Mouse (Mus musculus): ENCODE measurements around the gene Rab31. TPM values are rescaled to one million over a fixed set of nuclear protein-coding genes. Genes with fewer than 3 reads are reported as not detected.

Gene Rab31
- polyA plus RNA-seq, 1 experiment = 32.1 TPM

GRCm38 (mm10) chr17:65650598-65650997 lies 122.0 kb downstream of the Rab31 start:
- no peak overlapping the region for H3K4me3 ChIP-seq (ENCODE audit: control insufficient read depth, low read depth, low read length)
- TF ChIP-seq CTCF (IDR thresholded peaks at IDR 0.05; ENCODE audit: control insufficient read depth, insufficient read depth, insufficient replicate concordance, low read depth, low read length) (no peak), POLR2A (IDR thresholded peaks at IDR 0.05; ENCODE audit: control insufficient read depth, low read depth, low read length) (no peak)
- H3K4me1 ChIP-seq (ENCODE audit: control insufficient read depth, insufficient read depth, low read length) = peaks cover 10% of the 10 kb centered on the region
- peak overlapping the region; percentile 32; the same call in 1 of the 2 replicates for H3K27ac ChIP-seq (ENCODE audit: control insufficient read depth, insufficient read depth, low read depth, low read length)
- H3K36me3 ChIP-seq (ENCODE audit: control insufficient read depth, insufficient read depth, low read length) = no peaks in the 10 kb centered on the region
- no peaks in the 10 kb centered on the region for H3K27me3 ChIP-seq (ENCODE audit: control insufficient read depth, insufficient read depth, low read length)

DNA sequence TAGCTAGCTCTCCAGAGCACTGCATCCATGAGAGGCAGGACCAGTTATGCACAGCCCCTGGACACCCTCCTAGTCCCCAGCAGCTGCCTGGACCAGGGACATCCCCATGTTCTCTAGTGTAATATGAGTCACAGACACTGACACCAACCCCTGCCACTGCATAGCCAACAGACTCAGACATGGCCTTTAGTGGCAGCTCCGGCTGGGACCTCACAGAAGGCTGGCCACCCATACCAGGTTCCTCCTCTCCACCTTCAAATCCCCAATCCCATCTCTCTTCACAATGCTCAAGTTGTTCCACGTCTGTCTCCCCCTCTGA lies 123.4 kb downstream of the Rab31 start:
- H3K36me3 ChIP-seq (ENCODE audit: control insufficient read depth, insufficient read depth, low read length) = no peaks in the 10 kb centered on the region
- H3K27ac ChIP-seq (ENCODE audit: control insufficient read depth, insufficient read depth, low read depth, low read length) = peak overlapping the region; percentile 50
- peaks cover 10% of the 10 kb centered on the region for H3K4me1 ChIP-seq (ENCODE audit: control insufficient read depth, insufficient read depth, low read length)
- no peaks in the 10 kb centered on the region for H3K27me3 ChIP-seq (ENCODE audit: control insufficient read depth, insufficient read depth, low read length)
- TF ChIP-seq POLR2A (IDR thresholded peaks at IDR 0.05; ENCODE audit: control insufficient read depth, low read depth, low read length) (no peak), CTCF (IDR thresholded peaks at IDR 0.05; ENCODE audit: control insufficient read depth, insufficient read depth, insufficient replicate concordance, low read depth, low read length) (no peak)
- H3K4me3 ChIP-seq (ENCODE audit: control insufficient read depth, low read depth, low read length) = peak overlapping the region; percentile 42

- H3K36me3 ChIP-seq (ENCODE audit: control insufficient read depth, insufficient read depth, low read length) = no peaks in the 10 kb centered on the region
- H3K27me3 ChIP-seq (ENCODE audit: control insufficient read depth, insufficient read depth, low read length) = no peaks in the 10 kb centered on the region
- peak overlapping the region; percentile 50 for H3K27ac ChIP-seq (ENCODE audit: control insufficient read depth, insufficient read depth, low read depth, low read length)
- peaks cover 10% of the 10 kb centered on the region for H3K4me1 ChIP-seq (ENCODE audit: control insufficient read depth, insufficient read depth, low read length)
- no peak for TF ChIP-seq CTCF (IDR thresholded peaks at IDR 0.05; ENCODE audit: control insufficient read depth, insufficient read depth, insufficient replicate concordance, low read depth, low read length)
- no peak; the same call in 1 of the 2 replicates for TF ChIP-seq POLR2A (IDR thresholded peaks at IDR 0.05; ENCODE audit: control insufficient read depth, low read depth, low read length)
- H3K4me3 ChIP-seq (ENCODE audit: control insufficient read depth, low read depth, low read length) = peak overlapping the region; percentile 42; the same call in 1 of the 2 replicates
Measured at GRCm38 (mm10) chr17:65648371-65649174, 124.0 kb downstream of the Rab31 start.

GRCm38 (mm10) chr17:65647961-65648360 lies 124.6 kb downstream of the Rab31 start:
- Histone ChIP-seq H3K27ac (ENCODE audit: control insufficient read depth, insufficient read depth, low read depth, low read length) (peak overlapping the region; percentile 50), H3K4me1 (ENCODE audit: control insufficient read depth, insufficient read depth, low read length) (peaks cover 10% of the 10 kb centered on the region), H3K36me3 (ENCODE audit: control insufficient read depth, insufficient read depth, low read length) (no peaks in the 10 kb centered on the region), H3K27me3 (ENCODE audit: control insufficient read depth, insufficient read depth, low read length) (no peaks in the 10 kb centered on the region), H3K4me3 (ENCODE audit: control insufficient read depth, low read depth, low read length) (no peak overlapping the region)
- TF ChIP-seq POLR2A (IDR thresholded peaks at IDR 0.05; ENCODE audit: control insufficient read depth, low read depth, low read length) (no peak), CTCF (IDR thresholded peaks at IDR 0.05; ENCODE audit: control insufficient read depth, insufficient read depth, insufficient replicate concordance, low read depth, low read length) (no peak)

GRCm38 (mm10) chr17:65647226-65647625 lies 125.3 kb downstream of the Rab31 start:
- H3K4me1 ChIP-seq (ENCODE audit: control insufficient read depth, insufficient read depth, low read length) = peaks cover 10% of the 10 kb centered on the region
- H3K36me3 ChIP-seq (ENCODE audit: control insufficient read depth, insufficient read depth, low read length) = no peaks in the 10 kb centered on the region
- H3K27ac ChIP-seq (ENCODE audit: control insufficient read depth, insufficient read depth, low read depth, low read length) = peak overlapping the region; percentile 64
- peak overlapping the region; percentile 3; the same call in 1 of the 2 replicates for H3K4me3 ChIP-seq (ENCODE audit: control insufficient read depth, low read depth, low read length)
- TF ChIP-seq CTCF (IDR thresholded peaks at IDR 0.05; ENCODE audit: control insufficient read depth, insufficient read depth, insufficient replicate concordance, low read depth, low read length) = no peak
- TF ChIP-seq POLR2A (IDR thresholded peaks at IDR 0.05; ENCODE audit: control insufficient read depth, low read depth, low read length) = no peak
- H3K27me3 ChIP-seq (ENCODE audit: control insufficient read depth, insufficient read depth, low read length) = no peaks in the 10 kb centered on the region

DNA sequence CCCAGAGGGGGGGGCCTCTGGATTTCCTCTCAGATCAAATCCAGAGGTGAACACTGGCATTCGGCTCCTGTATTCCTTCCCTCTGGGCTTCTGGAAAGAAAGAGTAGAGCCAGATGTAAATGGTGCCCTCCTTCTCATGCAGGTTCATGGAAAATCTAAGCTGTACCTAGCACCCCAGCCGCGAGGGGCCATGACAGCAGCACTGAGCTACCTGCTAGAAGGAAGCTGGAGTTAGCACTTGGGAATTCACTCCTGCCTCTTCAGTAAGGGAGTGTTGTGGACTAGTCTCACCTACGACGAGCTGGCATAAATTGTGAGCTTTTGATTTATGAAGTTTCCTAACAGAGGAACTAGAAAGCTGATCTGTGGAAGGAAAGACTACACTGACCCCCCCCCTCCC lies 129.0 kb downstream of the Rab31 start:
- no peaks in the 10 kb centered on the region for H3K27me3 ChIP-seq (ENCODE audit: control insufficient read depth, insufficient read depth, low read length)
- TF ChIP-seq POLR2A (IDR thresholded peaks at IDR 0.05; ENCODE audit: control insufficient read depth, low read depth, low read length) = no peak
- TF ChIP-seq CTCF (IDR thresholded peaks at IDR 0.05; ENCODE audit: control insufficient read depth, insufficient read depth, insufficient replicate concordance, low read depth, low read length) = no peak
- peak overlapping the region; percentile 84 for H3K4me3 ChIP-seq (ENCODE audit: control insufficient read depth, low read depth, low read length)
- peaks cover 3% of the 10 kb centered on the region; the same call in 1 of the 2 replicates for H3K4me1 ChIP-seq (ENCODE audit: control insufficient read depth, insufficient read depth, low read length)
- no peaks in the 10 kb centered on the region for H3K36me3 ChIP-seq (ENCODE audit: control insufficient read depth, insufficient read depth, low read length)
- peak overlapping the region; percentile 74; the same call in 1 of the 2 replicates for H3K27ac ChIP-seq (ENCODE audit: control insufficient read depth, insufficient read depth, low read depth, low read length)

DNA sequence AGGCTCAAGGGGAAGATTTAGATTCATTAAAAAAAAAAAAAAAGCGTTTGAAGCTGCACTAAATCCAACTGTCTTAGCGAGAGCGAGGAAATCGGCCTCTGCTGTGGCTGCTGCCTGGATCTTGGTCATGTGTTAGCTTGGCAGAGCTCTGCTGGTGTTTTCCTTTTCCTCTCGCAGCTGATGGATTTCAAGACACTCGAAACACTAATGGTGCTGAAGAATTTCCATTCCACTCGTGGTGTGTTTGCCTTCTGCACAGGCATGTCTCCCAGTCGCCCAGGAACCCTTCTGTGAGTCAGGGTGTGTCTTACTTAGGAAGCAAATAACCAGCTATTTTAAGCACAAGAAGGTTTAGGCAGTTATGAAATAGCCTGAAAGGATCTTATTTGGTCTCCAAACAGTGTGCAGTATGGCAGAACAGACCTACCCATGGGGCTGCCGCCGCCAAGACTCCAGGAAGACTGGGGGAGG lies 129.5 kb downstream of the Rab31 start:
- no peak for TF ChIP-seq CTCF (IDR thresholded peaks at IDR 0.05; ENCODE audit: control insufficient read depth, insufficient read depth, insufficient replicate concordance, low read depth, low read length)
- 0 out of 2 replicates have a peak, but pooled peaks have one; percentile 22 for TF ChIP-seq POLR2A (IDR thresholded peaks at IDR 0.05; ENCODE audit: control insufficient read depth, low read depth, low read length)
- H3K27ac ChIP-seq (ENCODE audit: control insufficient read depth, insufficient read depth, low read depth, low read length) = peak overlapping the region; percentile 74
- H3K4me1 ChIP-seq (ENCODE audit: control insufficient read depth, insufficient read depth, low read length) = peaks cover 3% of the 10 kb centered on the region; the same call in 1 of the 2 replicates
- peak overlapping the region; percentile 84 for H3K4me3 ChIP-seq (ENCODE audit: control insufficient read depth, low read depth, low read length)
- H3K27me3 ChIP-seq (ENCODE audit: control insufficient read depth, insufficient read depth, low read length) = no peaks in the 10 kb centered on the region
- H3K36me3 ChIP-seq (ENCODE audit: control insufficient read depth, insufficient read depth, low read length) = no peaks in the 10 kb centered on the region
